Mouse (Mus musculus): ENCODE results near the gene Ap2b1.
"Not testable (repeated sequence)": the region's sequence is repeated elsewhere in the genome, so short reads cannot be mapped to it uniquely, and the experiment has no call there.

Gene Ap2b1

DNA sequence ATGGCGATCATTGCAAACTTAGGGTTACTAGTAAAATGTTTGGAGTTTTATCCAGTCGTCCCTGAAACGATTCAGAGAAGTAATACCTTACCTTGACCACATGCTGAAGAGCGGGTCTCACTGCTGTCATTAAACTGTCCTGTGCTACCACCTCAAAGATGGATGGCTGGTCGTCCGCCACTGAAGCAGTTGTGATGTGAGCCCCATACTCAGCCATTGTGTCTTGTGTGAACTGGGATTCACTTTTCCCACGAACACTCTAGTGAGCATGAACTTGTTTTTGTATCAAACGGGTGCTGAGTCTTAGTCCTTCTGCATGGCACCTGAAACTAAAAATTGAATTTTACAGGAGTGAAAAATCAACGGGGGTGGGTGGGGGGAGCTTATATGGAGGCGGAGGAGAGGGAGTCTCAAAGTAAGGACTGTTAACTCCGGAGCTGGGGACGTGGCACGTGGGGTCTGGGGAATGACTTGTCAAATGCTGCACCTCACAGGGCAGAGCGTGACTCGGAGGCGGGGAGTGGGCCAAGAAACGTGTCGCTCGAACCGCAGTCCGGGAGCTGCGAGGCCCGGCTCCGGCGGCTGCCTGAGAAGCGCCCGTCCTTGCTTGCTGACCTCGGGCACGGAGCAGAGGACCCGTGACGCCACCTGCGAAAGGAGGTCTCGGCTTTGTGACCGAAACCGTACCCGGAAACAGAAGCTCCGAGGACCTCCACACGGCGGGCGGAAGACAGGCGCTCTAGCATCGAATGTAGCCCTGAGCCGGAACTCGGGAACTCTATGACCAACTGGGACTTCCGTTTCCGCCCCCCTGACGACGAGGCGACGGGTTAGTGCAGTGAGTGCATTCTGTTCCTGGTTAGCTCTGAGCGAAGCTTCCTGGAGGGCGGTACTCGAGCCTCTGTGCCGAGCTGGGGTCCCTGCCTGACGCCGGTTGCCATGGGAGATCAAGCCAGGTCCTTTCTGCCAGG is at the start of gene Ap2b1:
Ap2b1 (plus strand) TSS at position 800 of the 971 bp plus-strand sequence.
- DNase-seq (ENCODE audit: low spot score): peak; percentile 96

- DNase-seq (ENCODE audit: low spot score): not testable (repeated sequence)
Observed at GRCm38 (mm10) chr11:83257211-83257610, 41.6 kb upstream of the Ap2b1 start.

- DNase-seq (ENCODE audit: low spot score): no peak
Observed at GRCm38 (mm10) chr11:83262673-83263072, 36.2 kb upstream of the Ap2b1 start.

GRCm38 (mm10) chr11:83263146-83263545 is 35.7 kb upstream of the Ap2b1 start:
- peak; percentile 21 for DNase-seq (ENCODE audit: low spot score)

GRCm38 (mm10) chr11:83270842-83271150 is 28.0 kb upstream of the Ap2b1 start:
- no peak for DNase-seq (ENCODE audit: low spot score)

GRCm38 (mm10) chr11:83271151-83271950 is 27.5 kb upstream of the Ap2b1 start:
- DNase-seq (ENCODE audit: low spot score): peak; percentile 84

DNA sequence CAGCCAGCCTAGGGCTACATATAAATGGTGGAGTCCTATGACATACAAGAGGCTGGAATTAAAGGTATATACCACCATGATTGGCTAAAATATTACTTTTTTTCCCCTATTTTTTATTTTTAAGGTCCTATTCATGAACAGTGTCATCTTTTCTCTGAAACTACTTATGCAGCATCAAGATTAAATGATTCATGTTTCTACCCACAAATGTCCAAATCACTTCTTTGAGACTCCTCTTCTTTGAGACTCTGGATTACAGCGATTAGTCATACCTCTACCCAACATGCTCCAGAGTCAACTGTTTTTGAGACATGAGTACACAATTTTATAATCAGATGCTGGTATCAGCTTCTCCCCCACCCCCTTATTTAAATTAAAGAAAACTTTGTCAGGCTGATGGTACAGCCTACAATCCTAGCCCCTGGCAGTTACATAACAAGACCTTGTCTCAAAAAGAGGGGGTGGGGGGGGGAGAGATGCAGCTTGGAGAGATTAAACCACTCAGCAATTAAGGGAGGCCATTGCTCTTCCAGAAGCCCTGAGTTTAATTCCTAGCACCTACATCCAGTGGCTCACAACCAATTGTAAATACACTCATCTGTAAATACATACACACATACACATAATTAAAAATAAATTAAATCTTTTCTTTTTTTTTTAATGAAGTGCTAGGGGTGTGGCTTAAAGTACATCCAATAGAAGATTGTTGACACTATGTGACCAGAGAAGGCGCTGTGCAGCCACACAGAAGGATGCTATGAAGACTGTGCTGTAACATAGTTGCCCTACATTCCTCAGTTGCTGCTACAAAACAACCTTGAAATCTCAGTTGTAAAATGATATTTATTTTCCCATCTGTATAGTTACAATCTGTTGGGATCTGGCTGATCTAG is 26.6 kb upstream of the Ap2b1 start:
- DNase-seq (ENCODE audit: low spot score): peak; percentile 52

GRCm38 (mm10) chr11:83276251-83276650 is 22.6 kb upstream of the Ap2b1 start:
- DNase-seq (ENCODE audit: low spot score): no peak

GRCm38 (mm10) chr11:83279024-83279423 is 19.8 kb upstream of the Ap2b1 start:
- DNase-seq (ENCODE audit: low spot score): no peak

DNA sequence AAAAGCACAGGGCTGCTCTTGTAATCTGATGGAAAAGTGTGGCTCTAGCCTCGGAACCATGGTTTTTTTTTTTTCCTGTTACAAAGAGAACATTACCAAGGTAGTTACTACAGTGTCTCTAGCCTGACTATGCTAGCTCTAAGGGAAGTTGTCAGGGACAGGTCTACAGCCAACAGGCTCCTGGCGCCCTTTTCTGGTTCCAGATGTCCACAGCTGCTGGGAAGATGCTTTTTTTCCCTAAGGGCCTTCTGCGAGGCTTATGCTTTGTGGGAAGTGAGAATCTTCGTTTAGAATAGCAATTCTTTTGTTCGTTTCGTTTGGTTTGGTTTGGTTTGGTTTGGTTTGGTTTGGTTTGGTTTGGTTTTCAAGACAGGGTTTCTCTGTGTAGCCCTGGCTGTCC is 19.1 kb upstream of the Ap2b1 start:
- no peak for DNase-seq (ENCODE audit: low spot score)

DNA sequence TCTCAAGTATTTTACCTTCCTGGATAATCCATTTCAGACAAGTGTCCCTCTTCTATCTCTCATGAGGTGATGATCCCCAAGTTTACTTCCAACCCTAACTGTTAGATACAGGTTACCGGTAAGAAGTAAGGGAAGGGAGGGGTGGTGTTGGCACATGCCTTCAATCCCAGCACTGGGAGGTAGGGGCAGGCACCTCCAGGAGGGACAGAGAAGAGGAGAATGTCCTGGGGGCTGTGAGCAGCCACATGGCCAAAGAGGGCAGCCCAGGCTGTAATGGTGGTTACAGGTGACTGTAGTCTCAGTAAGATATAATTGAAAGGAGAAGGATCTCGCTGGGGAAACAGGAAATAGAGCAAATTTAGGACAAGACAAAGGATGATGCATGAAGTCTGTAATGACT is 16.7 kb upstream of the Ap2b1 start:
- no peak for DNase-seq (ENCODE audit: low spot score)

- no peak for DNase-seq (ENCODE audit: low spot score)
Observed at GRCm38 (mm10) chr11:83285627-83286026, 13.2 kb upstream of the Ap2b1 start.

DNA sequence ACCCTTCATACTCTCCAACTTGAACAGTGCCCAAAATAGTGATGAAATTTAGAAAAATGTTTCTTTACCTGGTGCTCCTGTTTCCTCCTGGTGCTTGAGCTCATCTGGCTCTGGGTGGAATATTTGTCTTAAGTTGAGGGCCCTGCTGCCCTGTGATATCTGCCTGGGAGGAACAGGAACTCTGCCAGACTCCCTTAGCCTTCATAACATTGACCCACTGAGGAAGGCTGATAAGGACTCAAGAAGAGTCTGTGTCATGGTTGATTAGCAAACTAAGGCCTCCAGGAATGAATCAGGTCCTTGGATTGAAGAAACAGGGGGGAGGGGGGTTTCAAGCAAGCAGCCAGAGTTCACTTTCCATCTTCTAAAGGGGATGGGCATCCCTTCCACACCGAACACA is 12.3 kb upstream of the Ap2b1 start, which contains the start of gene Slfn14:
Slfn14 (minus strand) TSS at position 161 of the 400 bp plus-strand sequence.
- no peak for DNase-seq (ENCODE audit: low spot score)

DNA sequence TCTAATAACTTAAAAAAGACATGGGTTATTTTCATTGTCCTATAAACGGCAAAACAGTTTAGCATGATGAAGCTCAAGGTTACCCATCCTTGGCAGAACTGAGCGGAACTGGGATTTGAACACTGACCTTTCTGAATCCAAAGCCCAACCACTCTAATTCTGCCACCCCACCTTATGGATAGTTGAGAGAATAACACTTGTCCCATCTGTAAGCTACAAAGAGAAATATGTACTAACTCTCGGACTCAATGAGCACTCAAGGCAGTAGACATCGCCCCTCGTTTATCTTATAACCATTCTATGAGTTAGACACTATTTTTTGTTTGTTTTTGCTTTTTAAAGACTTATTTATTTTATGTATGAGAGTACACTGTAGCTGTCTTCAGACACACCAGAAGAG is 9.8 kb upstream of the Ap2b1 start:
- DNase-seq (ENCODE audit: low spot score): no peak

GRCm38 (mm10) chr11:83289633-83290032 is 9.2 kb upstream of the Ap2b1 start:
- DNase-seq (ENCODE audit: low spot score): no peak

DNA sequence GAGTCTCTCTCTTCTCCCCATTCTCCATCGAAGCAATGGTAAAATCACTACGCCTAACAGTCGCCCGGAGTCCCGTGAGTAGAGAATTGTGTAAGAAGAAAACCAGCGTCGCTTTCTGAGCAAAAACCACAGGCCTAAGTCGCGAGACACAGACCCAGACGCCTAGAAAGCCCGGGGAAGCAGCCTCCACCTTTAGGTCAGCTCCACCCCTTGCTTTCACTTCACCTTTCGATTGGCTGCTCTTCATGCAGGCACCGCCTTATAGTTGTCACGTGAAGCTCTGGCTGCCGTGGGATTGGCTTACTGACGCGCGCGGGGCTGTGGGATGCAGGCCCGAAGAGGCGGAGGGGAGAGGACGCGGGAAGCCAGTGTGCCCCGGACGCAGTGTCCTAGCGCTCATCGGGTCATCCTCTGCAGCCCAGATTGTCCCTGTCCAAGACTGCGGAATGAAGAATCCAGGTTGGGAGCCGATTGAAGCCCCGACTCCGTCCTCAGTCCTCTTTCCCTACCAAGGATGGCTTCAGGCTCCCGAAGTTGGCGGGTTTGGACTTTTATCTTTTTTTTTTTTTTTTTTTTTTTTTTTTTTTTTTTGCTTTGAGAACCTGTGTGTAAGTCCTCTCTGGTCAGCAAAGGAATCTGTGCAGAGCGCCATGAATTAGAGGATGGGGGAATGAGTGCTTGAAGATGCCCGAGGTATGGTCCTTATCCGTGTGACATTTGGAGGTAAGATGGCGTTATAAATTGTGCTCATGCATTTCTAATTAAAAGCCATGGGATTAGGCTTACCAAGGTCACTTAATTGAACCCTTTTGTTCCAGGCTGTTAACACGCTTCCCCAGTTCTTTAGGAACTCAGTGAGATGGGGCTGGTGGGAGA is 7.2 kb upstream of the Ap2b1 start:
- peak; percentile 94 for DNase-seq (ENCODE audit: low spot score)

DNA sequence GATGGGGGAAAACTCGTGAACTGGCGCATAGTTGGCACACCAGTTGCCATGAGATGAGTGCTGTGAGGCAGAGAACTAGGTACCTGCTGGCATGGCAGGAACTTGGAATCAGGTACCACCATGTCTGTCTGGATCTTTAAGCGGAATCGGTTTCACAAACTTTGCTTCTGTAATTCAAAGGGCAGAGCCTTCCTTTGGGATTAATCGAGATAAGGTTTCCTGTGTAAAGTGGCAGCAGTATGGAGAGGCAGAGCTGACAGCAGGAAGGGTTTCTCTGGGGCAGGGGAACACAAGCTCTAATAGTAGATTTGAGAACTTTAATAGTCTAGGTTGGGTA is 6.6 kb upstream of the Ap2b1 start:
- DNase-seq (ENCODE audit: low spot score): no peak

- DNase-seq (ENCODE audit: low spot score): no peak
Observed at GRCm38 (mm10) chr11:83293182-83293581, 5.6 kb upstream of the Ap2b1 start.

DNA sequence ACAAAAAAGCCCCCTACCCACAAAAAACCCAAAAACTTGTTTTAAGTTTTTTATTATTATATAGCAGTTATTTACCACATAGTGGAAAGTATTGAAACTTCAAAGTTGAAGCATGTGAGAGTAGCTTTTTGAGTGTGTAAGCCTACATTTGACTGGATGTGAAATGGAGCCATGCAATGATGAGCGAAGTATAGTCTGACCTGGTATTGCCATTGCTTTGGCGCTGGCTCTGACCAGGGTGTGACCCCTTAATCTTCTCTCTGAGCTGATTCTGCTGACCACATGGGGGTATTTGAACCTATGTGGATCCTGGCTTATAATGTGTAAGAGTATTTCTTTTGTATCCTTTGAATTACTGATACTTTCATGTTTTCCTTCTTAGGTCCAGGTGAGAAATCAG is 4.7 kb upstream of the Ap2b1 start:
- no peak for DNase-seq (ENCODE audit: low spot score)

DNA sequence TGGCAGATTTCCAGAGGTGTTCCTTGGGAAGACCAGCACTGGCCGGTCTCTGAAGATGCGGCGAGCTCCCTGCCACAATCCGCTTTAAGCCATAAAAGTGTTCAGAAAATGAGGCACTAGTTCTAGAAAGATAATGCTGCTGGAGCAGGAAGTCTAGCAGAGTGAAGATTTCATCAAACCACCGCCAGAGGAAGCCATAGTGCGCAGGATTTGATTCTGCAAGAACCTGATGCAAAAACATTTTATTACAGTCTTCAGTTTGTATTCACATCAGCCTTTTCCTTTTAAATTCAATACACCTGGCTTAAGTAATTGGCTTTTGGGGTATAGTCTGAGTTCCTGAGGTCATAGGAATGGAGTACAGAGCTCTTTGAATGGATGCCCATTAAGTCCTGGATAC is 1.0 kb upstream of the Ap2b1 start:
- DNase-seq (ENCODE audit: low spot score): peak; percentile 18

DNA sequence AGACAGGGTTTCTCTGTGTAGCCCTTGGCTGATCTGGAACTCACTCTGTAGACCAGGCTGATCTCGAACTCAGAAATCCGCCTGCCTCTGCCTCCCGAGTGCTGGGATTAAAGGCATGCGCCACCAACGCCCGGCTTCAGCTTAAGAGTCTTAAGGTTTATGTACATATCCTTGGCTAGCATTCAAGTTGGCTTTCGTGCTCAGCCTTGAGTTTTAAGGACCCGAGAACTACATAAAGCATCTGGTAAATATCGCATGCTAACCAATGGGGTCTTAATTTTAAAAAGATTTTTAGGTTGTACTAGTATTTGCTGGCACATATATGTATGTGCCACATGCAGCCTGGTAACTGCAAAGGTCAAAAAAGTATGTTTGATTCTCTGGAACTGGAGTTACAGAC is 900 bp downstream of the Ap2b1 start:
- no peak for DNase-seq (ENCODE audit: low spot score)

Measured in T-cell, adult 2 months (primary cell).